Mouse (Mus musculus) lung, adult 2 months (tissue): ENCODE data around the gene Fbxo39. TPM values are rescaled to one million over a fixed set of nuclear protein-coding genes. Genes with fewer than 3 reads are reported as not detected.

Experiments used
- DNase-seq: peaks from one replicate; pipeline ENCODE4 v3.0.0; 2022
- H3K4me1 ChIP-seq: fragments of 200-500 bp; 2 replicates; pipeline ENCODE4 v1.6.1; 2011; ENCODE audit warnings: low read length; ENCODE audit not compliant: control insufficient read depth, insufficient read depth
- H3K4me3 ChIP-seq: fragments of 200-500 bp; replicated peaks from 2 replicates; pipeline ENCODE3; 2011; ENCODE audit warnings: low read depth, mild to moderate bottlenecking, control low read depth, low read length; ENCODE audit errors: extremely low read depth
- CTCF ChIP-seq: fragments of 200-500 bp; IDR thresholded peaks from 2 replicates; pipeline ENCODE4 v1.5.1; 2011; ENCODE audit warnings: mild to moderate bottlenecking, low read length, control low read depth; ENCODE audit not compliant: insufficient read depth
- POLR2A ChIP-seq: fragments of 200-500 bp; IDR thresholded peaks from 2 replicates; pipeline ENCODE4 v1.6.1; 2011; ENCODE audit warnings: low read depth, mild to moderate bottlenecking, control low read depth, low read length, borderline replicate concordance; ENCODE audit errors: extremely low read depth
- whole genome bisulfite sequencing: fragments of 180-500 bp; shearing (Covaris S2); methylation state at CpG from one replicate; pipeline ENCODE4 v1.1.7; 2018; 5-methylcytosine and 5-hydroxymethylcytosine counted together
- polyA plus RNA-seq: library from polyadenylated mRNA; depleted of rRNA; stranded (reverse); fragments of >200 nt; gene quantifications from 2 replicates; pipeline ENCODE4 v1.2.3, GENCODE M21; 2012

The Fbxo39 gene
- polyA plus RNA-seq, 1 experiment: 0.31 TPM

DNA sequence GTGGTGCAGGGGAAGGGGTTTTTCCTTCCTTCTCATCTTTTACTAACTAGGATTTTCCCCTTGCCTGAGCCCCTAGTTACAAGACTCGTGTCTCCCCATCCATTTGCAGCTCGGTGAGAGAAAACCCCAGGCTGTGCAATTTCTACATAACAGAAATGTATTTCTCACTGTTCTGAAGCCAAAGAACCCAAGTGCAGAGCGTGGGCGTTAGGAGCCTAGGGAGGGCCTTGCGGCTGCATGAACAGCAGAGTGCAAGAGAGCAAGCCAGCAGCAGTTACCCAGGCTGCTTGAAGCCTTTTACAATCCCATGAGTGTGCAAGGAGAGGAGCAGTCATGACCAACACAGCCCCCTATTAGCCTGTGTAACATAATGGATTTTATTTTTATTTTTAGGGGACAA is 6.8 kb upstream of the Fbxo39 start:
- TF ChIP-seq POLR2A: no peak
- Histone ChIP-seq H3K4me1 (peaks cover 10% of the 10 kb centered on the region), H3K4me3 (no peak overlapping the region)
- 80% methylated on average over 5 of the region's 5 CpGs for WGBS
- DNase-seq: no peak

DNA sequence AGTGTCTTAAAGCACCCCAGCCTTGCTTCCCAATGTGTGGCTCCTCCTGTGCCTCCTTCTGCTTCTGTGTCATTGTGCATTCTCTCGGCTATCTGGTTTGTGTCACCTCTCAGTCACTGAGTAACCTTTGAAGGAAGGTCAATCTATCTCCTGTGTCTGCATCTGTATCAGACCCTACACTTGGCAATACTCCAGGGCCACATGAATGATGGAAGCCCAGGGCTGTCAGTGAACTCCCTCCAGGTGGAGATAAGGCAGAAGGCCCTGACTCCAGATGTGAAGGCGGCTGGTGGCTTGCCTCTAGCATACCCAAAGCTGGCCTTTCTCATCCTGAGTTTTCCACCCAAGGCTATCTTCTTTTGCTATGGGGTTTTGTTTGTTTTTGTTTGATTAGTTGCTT is 5.3 kb upstream of the Fbxo39 start:
- no peak overlapping the region for H3K4me3 ChIP-seq
- 56% methylated on average over 2 of the region's 2 CpGs for WGBS
- TF ChIP-seq CTCF (no peak), POLR2A (no peak)
- peaks cover 3% of the 10 kb centered on the region; the same call in 1 of the 2 replicates for H3K4me1 ChIP-seq
- DNase-seq: no peak

DNA sequence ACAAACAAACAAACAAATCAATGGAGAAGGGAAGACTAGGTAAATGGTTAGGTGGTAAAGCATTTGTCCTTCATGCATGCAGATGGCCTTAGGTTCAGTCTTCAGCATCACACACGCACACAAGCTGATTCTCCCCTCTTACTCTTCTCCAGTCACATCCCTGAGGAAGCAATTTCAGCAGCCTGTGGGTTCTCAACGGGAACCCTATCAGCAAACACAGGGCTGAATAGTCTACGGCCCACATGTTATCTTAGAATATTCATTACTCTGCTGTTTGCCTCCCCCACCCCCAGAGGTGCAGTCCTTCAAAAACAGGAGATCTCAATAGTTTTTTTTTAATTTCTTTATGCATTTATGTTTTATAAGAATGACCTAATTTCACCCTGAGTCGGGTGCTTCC is 3.8 kb upstream of the Fbxo39 start:
- Histone ChIP-seq H3K4me3 (no peak overlapping the region), H3K4me1 (no peaks in the 10 kb centered on the region)
- no peak for DNase-seq
- WGBS: 83% methylated on average over 4 of the region's 4 CpGs
- TF ChIP-seq POLR2A (no peak), CTCF (no peak)

DNA sequence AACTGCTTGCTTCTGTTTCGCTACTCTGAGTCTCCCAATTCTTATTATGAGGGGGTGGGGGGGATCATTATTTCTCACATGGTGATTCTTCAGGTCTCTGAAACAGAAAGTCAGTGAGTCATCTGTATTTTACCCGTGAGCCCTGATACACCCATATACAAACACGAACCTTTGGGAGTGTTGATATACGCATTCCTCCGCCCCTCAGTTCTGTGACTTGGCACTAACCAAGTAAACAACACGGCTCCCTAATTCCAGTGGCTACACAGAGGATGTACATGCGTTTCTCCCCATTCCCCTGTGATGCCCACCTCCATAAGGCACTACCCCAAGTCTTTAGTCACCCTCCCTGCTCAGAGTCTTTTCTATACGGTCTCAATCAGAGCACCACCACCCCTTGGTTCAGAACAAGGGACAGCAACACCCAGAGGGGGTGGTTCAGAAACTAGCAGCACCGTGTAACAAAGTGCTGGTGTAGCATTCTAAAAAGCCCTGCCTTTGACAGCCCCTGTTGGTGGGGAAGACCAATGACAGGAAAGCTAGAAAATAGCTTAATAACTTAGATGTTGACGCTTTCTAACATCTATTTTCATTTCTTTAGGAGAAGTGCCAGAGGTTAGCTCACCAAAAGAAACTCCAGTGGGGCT is 2.8 kb upstream of the Fbxo39 start:
- WGBS: 71% methylated on average over 10 of the region's 10 CpGs
- TF ChIP-seq POLR2A (no peak), CTCF (no peak)
- DNase-seq: no peak
- H3K4me1 ChIP-seq: no peaks in the 10 kb centered on the region
- no peak overlapping the region for H3K4me3 ChIP-seq

DNA sequence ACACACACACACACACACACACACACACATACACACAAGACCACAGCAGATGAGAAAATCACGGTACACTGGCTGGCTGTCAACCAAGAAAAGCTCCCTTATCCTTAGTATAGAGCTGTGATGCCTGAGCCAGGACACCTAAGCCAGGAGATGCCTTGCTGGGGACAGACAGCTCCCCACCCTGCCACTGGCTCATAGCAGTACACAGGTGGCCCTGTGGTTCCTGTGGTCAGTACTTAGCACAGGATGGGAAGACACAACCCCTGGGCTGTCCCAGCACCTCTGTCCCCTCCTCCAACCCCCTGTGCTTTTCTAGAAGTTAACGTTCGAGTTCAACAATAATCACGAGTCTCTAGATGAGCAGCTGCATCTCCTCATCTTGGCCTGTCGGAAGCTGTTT is 3.8 kb downstream of the Fbxo39 start:
- H3K4me1 ChIP-seq: no peaks in the 10 kb centered on the region
- DNase-seq: no peak
- no peak for TF ChIP-seq POLR2A
- no peak for TF ChIP-seq CTCF
- no peak overlapping the region for H3K4me3 ChIP-seq
- 56% methylated on average over 5 of the region's 5 CpGs for WGBS

DNA sequence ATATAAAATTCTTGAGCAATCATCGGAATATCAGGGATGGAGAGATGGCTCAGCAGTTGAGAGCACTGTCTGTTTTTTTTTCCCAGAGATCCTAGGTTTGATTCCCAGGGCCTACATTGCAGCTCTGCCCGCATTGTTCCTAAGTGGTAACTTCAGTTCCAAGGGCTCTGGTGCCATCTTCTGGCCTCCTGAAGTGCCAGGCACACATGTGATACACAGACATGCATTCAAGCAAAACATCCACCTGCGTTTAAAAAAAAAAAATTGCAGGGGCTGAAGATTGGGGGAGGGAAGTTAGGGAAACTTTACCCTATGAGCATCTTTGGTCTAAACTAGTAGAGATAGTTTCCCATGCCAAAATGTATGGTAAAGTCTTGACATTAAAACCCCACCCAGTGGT is 10.2 kb downstream of the Fbxo39 start:
- Histone ChIP-seq H3K4me1 (no peaks in the 10 kb centered on the region), H3K4me3 (no peak overlapping the region)
- no peak for TF ChIP-seq POLR2A
- peak; percentile 66 for TF ChIP-seq CTCF
- DNase-seq: no peak
- 72% methylated on average over 3 of the region's 3 CpGs for WGBS

DNA sequence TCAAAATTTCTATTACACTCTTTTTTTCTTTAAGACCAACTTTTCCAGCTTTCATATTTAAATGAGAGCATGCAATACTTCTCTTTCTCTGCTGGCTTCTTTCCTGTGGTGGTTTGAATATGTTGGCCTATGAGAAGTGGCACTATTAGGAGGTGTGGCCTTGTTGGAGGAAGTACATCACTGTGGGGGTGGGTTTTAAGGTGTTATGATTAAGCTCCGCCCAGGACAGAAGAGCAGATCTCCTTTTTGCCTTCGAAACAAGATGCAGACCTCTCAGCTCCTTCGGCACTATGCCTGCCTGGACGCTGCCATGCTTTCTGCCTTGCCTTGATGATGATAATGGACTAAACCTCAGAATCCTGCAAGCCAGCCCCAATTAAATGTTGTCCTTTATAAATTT is 11.5 kb downstream of the Fbxo39 start:
- no peak for DNase-seq
- Histone ChIP-seq H3K4me1 (no peaks in the 10 kb centered on the region), H3K4me3 (no peak overlapping the region)
- 76% methylated on average over 4 of the region's 4 CpGs for WGBS
- no peak for TF ChIP-seq POLR2A
- TF ChIP-seq CTCF: no peak

DNA sequence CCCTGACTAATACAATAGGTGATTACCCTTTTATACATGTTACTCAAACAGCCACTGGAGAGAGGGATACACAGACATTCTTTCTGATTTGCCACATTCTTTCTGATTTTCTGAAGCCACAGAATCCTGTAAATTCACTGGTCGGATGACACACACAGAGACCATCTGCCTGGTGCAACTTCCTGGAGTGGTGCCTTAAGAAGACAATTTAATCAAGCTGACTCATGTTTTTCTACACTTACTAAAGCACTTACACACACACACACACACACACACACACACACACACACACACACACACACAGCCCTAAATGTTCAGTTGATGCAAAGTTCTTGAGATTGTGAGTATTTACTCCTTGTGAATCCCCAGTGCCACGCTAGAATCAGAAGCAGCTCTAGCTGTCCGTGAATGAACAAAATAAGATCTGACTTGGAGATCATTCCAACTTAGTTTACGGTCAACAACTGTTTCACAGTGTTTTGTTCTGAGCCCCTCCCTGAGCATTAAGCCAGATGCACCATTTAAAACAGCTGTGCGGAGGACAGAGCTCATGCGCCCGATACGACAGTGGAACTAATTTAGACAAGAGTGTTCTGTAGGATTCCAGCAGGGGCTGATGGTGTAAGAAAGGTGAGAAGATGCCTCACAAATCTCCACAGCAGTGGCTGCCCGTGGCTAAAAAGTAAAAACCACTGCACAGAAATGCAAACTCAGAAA is 18.9 kb downstream of the Fbxo39 start:
- DNase-seq: no peak
- TF ChIP-seq CTCF: no peak
- no peak for TF ChIP-seq POLR2A
- Histone ChIP-seq H3K4me1 (no peaks in the 10 kb centered on the region), H3K4me3 (no peak overlapping the region)
- 78% methylated on average over 9 of the region's 9 CpGs for WGBS

DNA sequence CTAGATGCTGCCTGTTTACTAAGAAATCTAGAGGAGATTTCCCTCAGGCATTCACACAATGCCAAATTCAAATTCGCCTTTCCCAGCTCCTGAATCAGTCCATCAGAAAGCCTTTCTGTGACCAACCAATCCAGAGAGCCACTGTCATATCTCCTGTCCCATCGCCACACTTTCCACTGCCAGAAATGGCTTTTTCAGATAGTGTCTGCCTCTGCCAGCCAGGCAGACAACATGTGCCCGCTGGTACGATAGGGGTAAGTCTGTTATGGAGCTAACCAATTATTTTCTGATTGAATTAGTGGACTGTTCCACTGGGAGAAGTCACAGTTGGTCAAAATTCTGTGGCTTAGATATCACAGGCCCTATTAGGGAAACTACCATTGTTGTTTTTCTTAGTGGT is 20.4 kb downstream of the Fbxo39 start:
- Histone ChIP-seq H3K4me3 (no peak overlapping the region), H3K4me1 (no peaks in the 10 kb centered on the region)
- no peak for DNase-seq
- WGBS: 80% methylated on average over 4 of the region's 4 CpGs
- TF ChIP-seq CTCF: no peak
- no peak for TF ChIP-seq POLR2A

DNA sequence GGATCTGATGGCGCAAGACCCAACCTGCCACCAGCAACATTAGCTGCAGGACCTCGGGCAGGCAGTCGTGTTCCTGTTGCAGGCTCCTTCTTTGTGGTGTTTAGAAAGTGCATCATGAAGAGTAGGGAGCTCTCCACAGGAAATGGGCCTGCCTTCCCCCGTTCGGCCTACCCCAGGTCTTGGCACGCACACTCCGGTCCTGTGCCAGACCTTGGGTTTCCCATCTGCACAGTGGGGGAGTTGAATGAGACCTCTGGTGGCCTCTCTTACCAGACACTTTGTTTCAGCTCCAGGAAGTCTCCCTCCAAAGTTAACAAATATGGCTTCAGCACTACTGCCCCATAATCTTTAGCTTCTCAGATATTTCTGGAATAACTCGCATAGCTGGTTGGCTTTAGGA is 22.5 kb downstream of the Fbxo39 start:
- no peak for TF ChIP-seq CTCF
- TF ChIP-seq POLR2A: no peak
- WGBS: 49% methylated on average over 8 of the region's 8 CpGs

More for the DNA sequence above, 22.5 kb downstream of the Fbxo39 start:
- DNase-seq: no peak
- H3K4me3 ChIP-seq: no peak overlapping the region
- H3K4me1 ChIP-seq: no peaks in the 10 kb centered on the region
